Mouse (Mus musculus) midbrain, embryonic 15.5 days (tissue): ENCODE data around the gene Hpn. TPM values are rescaled to one million over a fixed set of nuclear protein-coding genes. Genes with fewer than 3 reads are reported as not detected.

ENCODE experiments used
- ATAC-seq: fragments of 200-750 bp; cut with Nextera tagmentation; replicated peaks from 2 replicates; pipeline ENCODE4 v1.8.0; 2017; ENCODE audit warnings: moderate TSS enrichment
- H3K27ac ChIP-seq: fragments of 300-500 bp; sonication (generic); 2 replicates; pipeline ENCODE4 v1.5.1; 2015; ENCODE audit warnings: mild to moderate bottlenecking, inconsistent platforms
- H3K27me3 ChIP-seq: fragments of 300-500 bp; sonication (generic); replicated peaks from 2 replicates; pipeline ENCODE4 v1.6.1; 2015; ENCODE audit warnings: inconsistent platforms
- H3K36me3 ChIP-seq: fragments of 300-500 bp; sonication (generic); replicated peaks from 2 replicates; pipeline ENCODE4 v1.6.1; 2015; ENCODE audit warnings: inconsistent platforms
- H3K4me1 ChIP-seq: fragments of 300-500 bp; sonication (generic); 2 replicates; pipeline ENCODE4 v1.6.1; 2015; ENCODE audit warnings: inconsistent platforms
- H3K4me2 ChIP-seq: fragments of 300-500 bp; sonication (generic); 2 replicates; pipeline ENCODE4 v1.6.1; 2015; ENCODE audit warnings: inconsistent platforms, mild to moderate bottlenecking, moderate library complexity
- H3K4me3 ChIP-seq: fragments of 300-500 bp; sonication (generic); 2 replicates; pipeline ENCODE4 v1.5.1; 2015; ENCODE audit warnings: mild to moderate bottlenecking, inconsistent platforms
- H3K9ac ChIP-seq: fragments of 300-500 bp; sonication (generic); 2 replicates; pipeline ENCODE4 v1.6.1; 2015; ENCODE audit warnings: mild to moderate bottlenecking, inconsistent platforms
- H3K9me3 ChIP-seq: fragments of 300-500 bp; sonication (generic); 2 replicates; pipeline ENCODE4 v1.6.1; 2016; ENCODE audit warnings: inconsistent platforms
- WGBS: fragments of 180-500 bp; shearing (Covaris S2); methylation state at CpG from one replicate; pipeline ENCODE4 v1.1.7; 2015; ENCODE audit warnings: mixed read lengths; 5-methylcytosine and 5-hydroxymethylcytosine counted together
- polyA plus RNA-seq: library from polyadenylated mRNA; unstranded; fragments of >200 nt; fragmentation: Nextera tagmentation; extraction: Ambion mirVana; gene quantifications from 2 replicates; pipeline ENCODE4 v1.2.1, GENCODE M21; 2015

Gene Hpn
- polyA plus RNA-seq, 1 experiment from 2014 or later, result 0.80 TPM

DNA sequence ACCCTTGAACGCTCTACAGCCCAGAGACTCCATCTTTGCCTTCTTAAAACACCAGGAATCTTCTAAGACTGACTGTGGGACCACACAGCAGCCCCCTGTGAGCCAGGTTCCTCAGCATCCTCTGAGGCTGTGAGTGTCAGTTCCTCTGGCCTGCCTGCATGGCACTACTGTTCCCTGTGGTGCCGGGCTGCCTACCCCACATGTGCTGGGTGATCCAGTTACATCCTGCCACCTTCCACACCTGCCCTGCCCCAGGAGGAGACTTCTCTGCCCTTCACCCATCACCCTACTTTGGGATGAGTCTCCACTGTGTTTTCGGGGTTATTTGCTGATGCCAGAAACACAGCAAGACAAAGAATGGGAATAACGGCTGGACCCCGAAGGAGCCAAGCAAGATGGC, 4.5 kb upstream of the Hpn start:
- Histone ChIP-seq H3K4me1 (no peaks in the 10 kb centered on the region), H3K4me3 (no peak overlapping the region), H3K4me2 (no peak overlapping the region), H3K9me3 (no peaks in the 10 kb centered on the region), H3K27me3 (peaks cover 5% of the 10 kb centered on the region; the same call in 1 of the 2 replicates), H3K9ac (no peak overlapping the region), H3K36me3 (no peaks in the 10 kb centered on the region), H3K27ac (no peak overlapping the region)
- ATAC-seq, result no peak
- 83% methylated on average over 5 of the region's 5 CpGs for WGBS

- no peak for ATAC-seq
- H3K9ac ChIP-seq, result no peak overlapping the region
- H3K36me3 ChIP-seq, result no peaks in the 10 kb centered on the region
- no peak overlapping the region for H3K4me2 ChIP-seq
- H3K4me1 ChIP-seq, result no peaks in the 10 kb centered on the region
- H3K9me3 ChIP-seq, result no peaks in the 10 kb centered on the region
- no peak overlapping the region for H3K4me3 ChIP-seq
- H3K27ac ChIP-seq, result no peak overlapping the region
- 80% methylated on average over 7 of the region's 7 CpGs for WGBS
- H3K27me3 ChIP-seq, result peaks cover 3% of the 10 kb centered on the region; the same call in 1 of the 2 replicates
Observed at GRCm38 (mm10) chr7:31118486-31118885, 3.4 kb upstream of the Hpn start.

DNA sequence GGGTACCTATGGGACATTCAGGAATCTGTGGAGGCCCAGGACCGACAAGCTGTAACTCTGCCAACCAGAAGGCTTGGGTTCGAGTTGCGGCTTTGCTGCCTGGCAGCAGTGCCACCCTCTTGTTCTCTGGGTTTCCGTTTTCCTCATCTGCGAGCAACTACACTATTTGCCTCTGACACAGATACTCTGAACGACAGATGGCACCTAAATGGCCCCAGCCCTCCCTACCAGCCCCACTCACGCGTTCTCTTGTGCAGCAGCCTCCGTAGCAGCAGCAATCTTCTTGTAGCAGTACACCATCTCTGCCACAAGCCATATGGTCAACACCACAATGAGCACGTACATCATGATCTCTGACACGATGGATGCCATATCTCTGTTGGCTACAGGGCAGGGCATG, 2.4 kb upstream of the Hpn start:
- Histone ChIP-seq H3K4me1 (no peaks in the 10 kb centered on the region), H3K4me2 (no peak overlapping the region), H3K36me3 (no peaks in the 10 kb centered on the region), H3K27me3 (peaks cover 3% of the 10 kb centered on the region; the same call in 1 of the 2 replicates), H3K9ac (no peak overlapping the region), H3K9me3 (no peaks in the 10 kb centered on the region), H3K4me3 (no peak overlapping the region), H3K27ac (no peak overlapping the region)
- WGBS, result 86% methylated on average over 11 of the region's 11 CpGs
- ATAC-seq, result no peak

DNA sequence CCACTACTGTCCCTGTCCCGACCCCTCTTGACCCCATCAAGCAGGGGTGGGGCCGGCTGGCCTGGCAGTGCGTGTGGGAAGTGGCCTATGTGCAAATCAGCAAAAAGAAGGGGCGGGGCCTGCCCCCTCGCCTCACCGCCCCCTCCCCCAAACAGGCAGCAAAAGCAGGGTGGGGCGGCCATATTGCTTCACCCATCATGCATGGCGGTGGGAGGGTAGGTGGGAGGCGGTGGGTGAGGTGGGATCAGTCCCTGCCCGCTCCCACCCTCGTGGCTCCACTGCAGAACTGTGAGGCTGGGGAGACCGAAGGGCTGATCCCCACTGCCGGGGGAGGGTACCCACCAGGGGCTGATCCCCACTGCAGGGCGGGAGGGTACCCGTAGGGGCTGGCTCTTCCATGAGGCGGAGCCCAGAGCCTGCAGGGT, 1.6 kb upstream of the Hpn start:
- Histone ChIP-seq H3K9ac (no peak overlapping the region), H3K4me1 (no peaks in the 10 kb centered on the region), H3K9me3 (no peaks in the 10 kb centered on the region), H3K27ac (no peak overlapping the region), H3K36me3 (no peaks in the 10 kb centered on the region), H3K4me2 (no peak overlapping the region), H3K27me3 (peaks cover 3% of the 10 kb centered on the region; the same call in 1 of the 2 replicates), H3K4me3 (no peak overlapping the region)
- WGBS, result 39% methylated on average over 14 of the region's 16 CpGs
- no peak for ATAC-seq

DNA sequence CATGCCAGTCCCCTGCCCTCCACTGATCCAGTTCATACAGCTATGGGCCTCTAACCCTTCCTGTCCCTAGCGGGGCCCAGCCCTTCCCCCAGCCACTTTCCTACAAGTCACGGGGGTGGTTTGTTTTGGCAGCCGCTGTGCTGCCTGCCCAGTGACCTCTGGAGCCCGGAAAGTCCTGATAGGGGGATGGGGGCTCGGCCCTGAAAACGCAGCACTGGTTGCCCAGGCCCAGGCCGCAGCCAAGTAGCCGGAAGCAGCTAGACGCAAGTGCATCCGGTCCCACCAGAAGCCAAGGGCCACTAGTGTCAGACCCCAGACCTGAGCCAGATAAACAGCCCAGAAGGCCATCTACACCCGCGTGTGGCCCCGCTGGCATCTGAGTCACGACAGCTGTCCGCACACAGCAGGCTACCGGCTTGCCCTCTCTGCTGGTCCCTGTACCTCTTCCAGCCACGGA, 525 bp upstream of the Hpn start:
- Histone ChIP-seq H3K36me3 (no peaks in the 10 kb centered on the region), H3K4me1 (no peaks in the 10 kb centered on the region), H3K4me2 (no peak overlapping the region), H3K27ac (no peak overlapping the region), H3K27me3 (peaks cover 3% of the 10 kb centered on the region; the same call in 1 of the 2 replicates), H3K9me3 (no peaks in the 10 kb centered on the region), H3K4me3 (no peak overlapping the region), H3K9ac (no peak overlapping the region)
- 42% methylated on average over 17 of the region's 17 CpGs for WGBS
- ATAC-seq, result no peak

DNA sequence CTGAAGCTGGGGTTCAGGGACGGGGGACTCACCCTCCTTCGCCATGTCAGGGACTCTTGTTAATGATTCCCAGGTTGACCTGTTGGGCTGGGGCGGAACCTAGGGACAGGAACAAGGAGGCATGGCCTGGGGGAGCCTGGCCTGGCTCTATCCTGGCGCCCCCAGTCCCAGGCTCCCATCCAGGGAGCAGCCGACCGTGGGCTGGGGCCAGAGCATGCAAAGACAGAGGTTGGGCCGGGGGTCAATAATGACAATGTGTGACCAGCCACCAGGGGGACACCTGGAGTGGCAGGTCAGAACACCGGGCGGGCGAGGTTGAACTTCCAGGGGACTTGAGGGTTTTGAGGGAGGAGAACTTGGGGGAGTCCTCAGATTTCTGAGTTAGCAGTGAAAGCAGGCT, 444 bp downstream of the Hpn start:
- WGBS, result 59% methylated on average over 10 of the region's 10 CpGs

DNA sequence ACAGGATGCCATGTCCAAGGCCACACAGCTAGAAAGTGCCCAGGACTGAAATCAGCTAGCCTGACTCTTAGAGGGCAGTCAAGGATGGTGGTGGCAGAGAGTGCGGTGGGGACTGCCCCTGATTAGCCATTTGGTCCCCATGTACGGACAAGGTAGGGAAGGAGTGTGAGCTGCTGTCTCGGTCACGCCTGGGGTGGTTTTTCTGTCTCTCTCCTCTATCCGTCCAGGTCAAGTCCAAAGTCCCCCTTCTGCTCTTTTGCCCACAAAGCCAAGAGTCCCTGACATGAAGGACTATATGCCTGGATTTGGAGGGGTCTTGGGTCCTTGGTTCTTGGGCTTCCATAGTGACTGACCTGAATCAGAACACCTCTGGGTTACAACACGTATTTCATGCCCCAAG, 1.3 kb downstream of the Hpn start:
- Histone ChIP-seq H3K4me3 (no peak overlapping the region), H3K9ac (no peak overlapping the region), H3K4me2 (no peak overlapping the region), H3K27ac (no peak overlapping the region), H3K36me3 (no peaks in the 10 kb centered on the region), H3K4me1 (no peaks in the 10 kb centered on the region), H3K9me3 (no peaks in the 10 kb centered on the region), H3K27me3 (peaks cover 3% of the 10 kb centered on the region; the same call in 1 of the 2 replicates)
- no peak for ATAC-seq
- WGBS, result 81% methylated on average over 6 of the region's 6 CpGs

More for the DNA sequence above, 444 bp downstream of the Hpn start:
- H3K4me3 ChIP-seq, result no peak overlapping the region
- peaks cover 3% of the 10 kb centered on the region; the same call in 1 of the 2 replicates for H3K27me3 ChIP-seq
- no peak overlapping the region for H3K27ac ChIP-seq
- no peak overlapping the region for H3K9ac ChIP-seq
- ATAC-seq, result no peak
- no peak overlapping the region for H3K4me2 ChIP-seq
- no peaks in the 10 kb centered on the region for H3K9me3 ChIP-seq
- H3K4me1 ChIP-seq, result no peaks in the 10 kb centered on the region
- H3K36me3 ChIP-seq, result no peaks in the 10 kb centered on the region

DNA sequence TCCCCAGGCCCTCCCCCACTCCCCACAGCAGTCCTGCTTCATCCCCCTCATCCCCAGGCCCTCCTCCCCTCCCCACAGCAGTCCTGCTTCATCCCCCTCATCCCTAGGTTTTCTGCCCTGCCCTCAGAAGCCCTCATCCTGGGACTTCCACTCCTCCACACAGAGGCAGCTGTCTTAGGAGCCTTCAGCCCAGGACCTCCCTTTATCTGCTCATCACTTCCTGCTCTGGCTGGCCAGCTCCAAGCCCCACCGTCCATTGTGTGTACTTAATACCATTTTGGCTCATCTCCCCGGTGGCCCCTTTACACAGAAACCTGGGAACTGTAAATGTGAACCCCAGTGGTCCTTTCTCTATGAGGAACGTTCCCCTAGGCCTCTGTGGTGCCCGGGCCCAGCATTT, 3.1 kb downstream of the Hpn start:
- no peak overlapping the region for H3K9ac ChIP-seq
- whole genome bisulfite sequencing, result 21% methylated on average over 4 of the region's 4 CpGs
- ATAC-seq, result no peak
- no peaks in the 10 kb centered on the region for H3K36me3 ChIP-seq
- H3K4me1 ChIP-seq, result no peaks in the 10 kb centered on the region
- no peak overlapping the region for H3K4me2 ChIP-seq
- peaks cover 3% of the 10 kb centered on the region; the same call in 1 of the 2 replicates for H3K27me3 ChIP-seq
- no peaks in the 10 kb centered on the region for H3K9me3 ChIP-seq
- no peak overlapping the region for H3K27ac ChIP-seq
- H3K4me3 ChIP-seq, result no peak overlapping the region

DNA sequence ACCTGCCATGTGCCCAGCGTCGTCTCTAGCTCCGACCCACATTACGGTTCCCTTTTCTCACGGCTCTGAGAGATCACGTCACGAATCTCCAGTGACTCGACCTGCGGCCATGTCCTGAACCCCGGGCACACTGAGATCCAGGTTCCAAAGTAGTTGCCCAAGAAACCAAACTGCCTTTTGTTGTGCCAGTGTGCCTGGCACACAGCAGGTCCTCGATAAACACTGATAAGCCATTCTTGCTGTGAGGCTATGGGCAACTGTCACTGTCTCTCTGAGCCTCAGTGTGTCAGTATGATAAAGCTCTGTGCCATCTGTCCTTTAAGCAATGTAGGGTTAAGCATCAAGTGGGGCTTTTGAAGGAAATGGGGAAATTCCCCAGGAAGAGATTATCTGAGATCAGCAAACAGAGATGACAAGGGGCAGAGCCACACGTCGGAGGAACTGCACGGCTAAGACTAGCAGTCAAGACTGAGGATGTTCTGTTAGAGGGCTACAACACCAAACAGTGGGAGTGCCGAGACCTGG, 4.2 kb downstream of the Hpn start:
- H3K4me2 ChIP-seq, result no peak overlapping the region
- peaks cover 2% of the 10 kb centered on the region; the same call in 1 of the 2 replicates for H3K27me3 ChIP-seq
- H3K4me3 ChIP-seq, result no peak overlapping the region
- no peak overlapping the region for H3K9ac ChIP-seq
- ATAC-seq, result no peak
- WGBS, result 83% methylated on average over 15 of the region's 15 CpGs
- H3K36me3 ChIP-seq, result no peaks in the 10 kb centered on the region
- H3K27ac ChIP-seq, result no peak overlapping the region
- no peaks in the 10 kb centered on the region for H3K4me1 ChIP-seq
- H3K9me3 ChIP-seq, result no peaks in the 10 kb centered on the region

GRCm38 (mm10) chr7:31109796-31110195, 5.3 kb downstream of the Hpn start:
- H3K27me3 ChIP-seq, result no peaks in the 10 kb centered on the region
- no peak overlapping the region for H3K9ac ChIP-seq
- H3K9me3 ChIP-seq, result no peaks in the 10 kb centered on the region
- 91% methylated on average over 5 of the region's 5 CpGs for WGBS
- H3K4me1 ChIP-seq, result no peaks in the 10 kb centered on the region
- ATAC-seq, result no peak
- no peak overlapping the region for H3K4me2 ChIP-seq
- no peaks in the 10 kb centered on the region for H3K36me3 ChIP-seq
- no peak overlapping the region for H3K4me3 ChIP-seq
- no peak overlapping the region for H3K27ac ChIP-seq

DNA sequence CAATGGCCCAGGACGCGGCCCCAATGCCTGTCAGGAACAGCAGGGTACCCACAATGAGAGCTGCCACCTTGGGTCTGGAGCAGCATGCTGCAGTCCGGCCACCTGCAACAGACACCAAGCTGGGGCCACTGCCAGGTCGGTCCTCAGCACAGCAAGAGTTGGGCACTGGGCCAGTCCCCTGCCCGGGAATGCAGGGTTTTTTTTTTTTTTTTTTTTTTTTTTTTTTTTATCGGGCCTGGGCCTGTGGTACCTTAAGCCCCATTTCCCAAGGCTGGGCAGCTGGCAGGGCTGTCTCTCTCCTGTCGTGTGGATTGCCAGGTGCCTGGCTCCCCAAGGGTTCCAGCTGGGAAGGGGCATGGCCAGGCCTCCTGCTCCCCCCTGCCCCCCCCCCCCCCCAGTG, 6.0 kb downstream of the Hpn start:
- Histone ChIP-seq H3K4me3 (no peak overlapping the region), H3K4me2 (no peak overlapping the region), H3K4me1 (no peaks in the 10 kb centered on the region), H3K27ac (no peak overlapping the region), H3K9me3 (no peaks in the 10 kb centered on the region), H3K9ac (no peak overlapping the region), H3K36me3 (no peaks in the 10 kb centered on the region), H3K27me3 (no peaks in the 10 kb centered on the region)
- ATAC-seq, result no peak
- 51% methylated on average over 6 of the region's 7 CpGs for WGBS

DNA sequence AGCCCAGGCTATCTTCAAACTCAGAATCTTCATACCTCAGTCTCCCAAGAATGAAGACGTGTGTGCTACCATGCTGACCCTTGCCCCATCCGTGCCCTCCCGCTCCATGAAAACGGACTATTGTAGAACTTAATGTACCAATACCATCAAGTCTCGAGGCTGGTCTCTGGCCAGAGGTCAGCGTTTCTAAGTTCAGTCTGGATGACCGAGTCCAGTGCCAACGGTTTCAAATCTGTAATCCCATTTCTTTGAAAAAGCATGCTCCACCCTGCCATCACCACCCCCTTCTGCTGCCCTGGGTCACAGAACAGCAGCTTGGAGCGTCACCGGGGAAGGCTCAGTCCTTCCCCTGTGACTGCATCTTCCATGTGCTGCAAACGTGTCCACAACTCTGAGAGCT, 7.3 kb downstream of the Hpn start:
- Histone ChIP-seq H3K4me2 (no peak overlapping the region), H3K9ac (no peak overlapping the region), H3K4me3 (no peak overlapping the region), H3K36me3 (no peaks in the 10 kb centered on the region), H3K4me1 (no peaks in the 10 kb centered on the region), H3K27ac (no peak overlapping the region), H3K27me3 (no peaks in the 10 kb centered on the region), H3K9me3 (no peaks in the 10 kb centered on the region)
- ATAC-seq, result no peak
- 91% methylated on average over 11 of the region's 11 CpGs for WGBS

- Histone ChIP-seq H3K4me2 (no peak overlapping the region), H3K4me3 (no peak overlapping the region), H3K27me3 (no peaks in the 10 kb centered on the region), H3K9ac (no peak overlapping the region), H3K36me3 (no peaks in the 10 kb centered on the region), H3K9me3 (no peaks in the 10 kb centered on the region), H3K4me1 (no peaks in the 10 kb centered on the region), H3K27ac (no peak overlapping the region)
- 70% methylated on average over 3 of the region's 3 CpGs for WGBS
- no peak for ATAC-seq
Observed at GRCm38 (mm10) chr7:31106166-31106565, 8.9 kb downstream of the Hpn start.
